Mouse (Mus musculus) right cerebral cortex, adult 2 months (tissue): ENCODE data around the gene Gm10961.

ENCODE experiments used
- DNase-seq, 2 experiments: peaks; one replicate each; pipeline ENCODE4 v3.0.0; 2021 to 2022; ENCODE audit warnings: low spot score in 2 of 2

Gene Gm10961

DNA sequence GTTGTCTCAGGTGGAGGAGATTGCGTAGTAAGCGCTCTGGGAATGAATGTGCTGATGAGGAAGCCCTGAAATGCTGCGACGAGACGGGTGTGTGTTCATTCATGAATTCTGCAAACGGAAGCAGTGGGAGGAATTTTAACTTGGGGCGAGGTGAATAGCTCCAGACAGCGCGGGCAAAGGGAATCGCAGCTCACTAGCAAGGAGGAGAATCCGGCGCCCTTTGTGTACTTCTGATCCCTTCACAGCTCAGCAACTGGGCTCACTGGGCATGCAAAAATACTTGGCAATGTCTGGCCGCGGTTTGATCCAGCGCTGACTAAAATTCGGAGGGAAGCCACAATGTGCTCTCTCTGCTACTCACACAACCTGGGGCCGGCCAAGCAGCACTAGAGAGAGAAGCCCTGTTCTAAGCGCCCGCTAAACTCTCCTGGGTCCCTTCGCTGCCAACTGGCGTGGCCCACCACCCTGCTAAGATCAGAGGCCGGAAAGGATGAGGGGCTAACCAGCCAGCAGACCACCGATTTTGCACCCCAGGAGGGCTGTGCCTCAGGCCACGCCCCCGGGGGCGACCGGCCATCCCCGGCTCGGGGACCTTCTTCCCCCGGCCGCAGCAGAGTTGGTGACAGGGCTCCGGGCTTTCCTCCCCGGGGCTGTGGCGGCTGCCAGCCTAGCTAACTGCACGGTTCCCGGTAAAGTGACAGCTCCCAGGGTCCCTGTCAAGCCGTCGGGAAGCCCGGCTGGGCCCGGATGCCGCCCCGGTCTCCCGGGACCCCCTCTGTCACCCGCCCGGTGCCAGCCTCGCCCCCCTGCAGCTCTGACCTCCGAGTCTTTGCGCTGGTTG lies at the start of gene Gm10961:
Gene Gm10961 (plus strand): TSS at position 641 of the 841 bp plus-strand sequence.
- peak; percentile 64 to 67 for DNase-seq

DNA sequence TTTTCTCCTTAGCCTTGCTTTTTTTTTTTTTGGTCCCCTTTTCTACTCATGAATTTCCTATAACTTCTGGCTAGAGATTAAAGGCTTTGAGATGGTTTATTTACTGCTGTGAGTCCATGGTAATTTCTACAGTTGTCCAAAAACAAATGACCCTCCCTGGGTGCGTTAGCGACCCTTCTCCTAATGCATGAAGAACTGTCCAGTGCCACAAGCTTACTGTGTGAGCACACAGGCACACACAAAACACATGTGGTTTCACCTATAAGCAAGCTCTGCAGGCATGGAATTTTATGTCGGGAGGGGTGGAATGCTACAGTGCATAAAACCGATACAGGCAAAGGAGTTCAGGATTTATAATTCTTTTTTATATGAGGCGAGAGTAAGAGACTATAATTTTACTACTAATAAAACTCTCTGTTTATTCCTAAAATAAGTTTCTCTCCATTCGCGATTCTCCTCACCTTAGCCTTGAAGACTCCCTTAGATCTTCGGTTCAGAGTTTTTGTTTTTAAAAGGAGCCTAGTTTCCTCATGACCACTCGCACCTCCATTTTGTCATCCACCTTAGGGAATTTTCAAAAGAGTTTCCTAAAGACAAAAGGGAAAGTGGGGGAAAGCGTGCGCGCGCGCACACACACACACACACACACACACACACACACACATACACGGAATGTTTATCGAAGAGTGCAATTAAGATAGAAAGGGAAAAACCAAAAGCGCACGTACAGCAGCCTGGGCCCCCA lies 48.8 kb upstream of the Gm10961 start:
- no peak for DNase-seq

DNA sequence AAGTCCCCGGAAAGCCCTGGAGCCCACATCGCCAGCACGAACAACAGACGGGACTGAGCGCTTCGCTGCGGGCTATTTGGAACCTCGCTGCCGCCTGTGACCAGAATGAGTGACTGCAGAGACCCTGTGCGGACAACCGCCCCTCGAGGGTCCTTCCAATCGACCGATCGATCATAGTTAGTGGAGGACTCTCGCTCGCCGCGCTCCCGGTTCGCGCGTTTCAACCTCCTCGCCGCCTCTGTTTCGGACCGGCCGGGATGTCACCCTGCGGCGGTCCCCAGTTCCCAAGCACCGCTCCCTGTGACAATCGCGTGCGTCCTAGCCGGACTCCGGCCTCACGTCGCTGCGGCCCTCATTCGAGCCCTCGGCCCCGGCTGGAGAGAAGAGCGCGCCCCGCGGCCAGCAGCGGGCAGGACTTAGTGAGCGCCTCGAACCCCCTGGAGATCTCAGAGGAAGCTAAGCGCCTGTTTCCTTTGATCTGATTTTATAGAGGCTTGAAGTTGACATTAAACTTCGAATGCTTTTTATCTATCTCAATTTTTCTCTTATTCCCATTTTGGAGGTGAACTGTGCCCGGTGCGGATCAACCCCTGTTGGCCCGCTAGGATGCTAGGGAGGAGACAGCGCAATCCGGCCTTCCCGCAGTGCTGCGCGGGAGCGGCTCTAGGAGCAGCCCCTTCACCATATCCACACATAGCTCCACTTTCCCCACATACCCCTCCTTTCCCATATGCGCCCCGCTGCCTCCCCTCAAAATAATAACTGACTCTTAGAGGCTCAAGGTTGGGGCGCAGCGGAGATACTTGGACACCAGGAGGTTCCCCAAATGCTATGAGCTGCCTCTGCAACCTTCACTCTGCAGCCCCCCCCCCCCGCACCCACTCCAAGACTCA lies 48.0 kb upstream of the Gm10961 start:
- no peak for DNase-seq

DNA sequence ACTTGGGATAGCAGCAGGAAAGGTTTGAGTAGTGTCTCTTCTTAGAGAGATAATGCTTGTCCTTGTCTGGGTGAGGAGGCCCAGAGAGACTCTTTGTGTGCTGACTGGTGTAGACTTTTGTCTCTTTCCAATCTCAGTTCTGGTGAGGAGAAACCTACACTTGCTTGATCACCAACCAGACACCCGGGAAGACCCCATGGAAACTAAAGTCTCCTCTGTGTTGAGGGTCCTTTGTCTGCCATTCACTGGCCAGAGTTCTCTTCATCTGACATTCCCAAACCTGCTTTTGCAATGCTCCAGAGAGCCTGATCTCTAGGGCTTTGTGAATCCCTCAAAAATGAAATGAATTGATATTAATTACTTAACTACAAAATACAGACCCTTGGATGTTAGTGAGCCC lies 47.2 kb upstream of the Gm10961 start:
- DNase-seq, result no peak

DNA sequence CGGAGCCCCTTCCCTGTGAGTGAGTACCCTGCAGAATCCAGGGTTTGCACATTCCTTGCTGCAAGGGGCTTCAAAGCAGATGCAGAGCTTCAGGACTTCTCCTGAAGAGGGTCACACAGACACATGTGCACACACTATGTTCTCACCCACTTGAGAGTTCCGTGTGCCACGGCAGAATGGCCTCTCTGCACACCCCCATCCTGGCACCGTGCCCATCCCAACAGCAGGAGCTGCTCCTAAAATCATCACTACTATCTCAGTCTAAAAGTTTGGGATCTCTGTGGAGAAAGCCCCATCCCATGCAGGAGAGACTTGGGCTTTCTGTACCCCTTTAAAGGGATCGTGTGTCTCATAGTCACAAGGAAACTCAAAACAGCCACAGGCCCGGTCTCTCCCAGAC lies 44.6 kb upstream of the Gm10961 start:
- DNase-seq, result no peak

DNA sequence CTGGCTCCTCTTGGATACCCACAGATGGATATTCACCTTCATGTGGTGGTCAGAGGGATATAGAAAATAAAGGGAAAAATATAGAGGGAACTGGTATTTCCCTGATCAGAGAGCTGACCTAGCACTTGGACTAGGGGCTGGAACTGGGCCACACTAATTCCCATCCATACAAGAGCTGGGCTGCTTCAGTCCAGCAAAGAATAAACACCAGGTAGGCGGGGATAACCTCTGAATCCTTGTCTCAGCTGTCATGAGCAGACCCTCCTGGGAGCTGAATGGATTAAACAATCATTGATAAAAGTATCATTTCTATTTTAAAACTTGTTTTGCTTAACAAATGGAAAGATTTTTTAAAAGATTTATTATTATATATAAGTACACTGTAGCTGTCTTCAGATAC lies 39.5 kb upstream of the Gm10961 start:
- no peak for DNase-seq

DNA sequence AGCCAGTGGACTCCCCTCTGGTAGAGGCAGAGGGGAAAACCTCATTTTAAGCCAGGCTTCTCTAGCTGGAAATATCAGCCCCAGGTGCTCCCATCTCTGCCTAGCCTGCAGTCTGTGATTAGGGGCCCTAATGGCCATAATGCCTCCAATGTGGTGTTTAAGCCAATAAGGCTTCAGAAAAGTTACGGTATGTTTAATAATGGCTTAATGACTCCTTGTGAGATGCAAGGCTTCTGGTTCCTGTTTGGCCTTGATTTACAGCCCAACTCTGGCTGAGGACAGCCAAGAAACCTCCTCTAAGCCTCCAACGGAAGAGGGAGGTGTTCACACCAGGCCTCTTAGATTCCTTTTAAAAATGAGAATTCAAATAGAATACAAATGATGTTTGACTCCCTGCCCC lies 37.5 kb upstream of the Gm10961 start:
- DNase-seq, result no peak

DNA sequence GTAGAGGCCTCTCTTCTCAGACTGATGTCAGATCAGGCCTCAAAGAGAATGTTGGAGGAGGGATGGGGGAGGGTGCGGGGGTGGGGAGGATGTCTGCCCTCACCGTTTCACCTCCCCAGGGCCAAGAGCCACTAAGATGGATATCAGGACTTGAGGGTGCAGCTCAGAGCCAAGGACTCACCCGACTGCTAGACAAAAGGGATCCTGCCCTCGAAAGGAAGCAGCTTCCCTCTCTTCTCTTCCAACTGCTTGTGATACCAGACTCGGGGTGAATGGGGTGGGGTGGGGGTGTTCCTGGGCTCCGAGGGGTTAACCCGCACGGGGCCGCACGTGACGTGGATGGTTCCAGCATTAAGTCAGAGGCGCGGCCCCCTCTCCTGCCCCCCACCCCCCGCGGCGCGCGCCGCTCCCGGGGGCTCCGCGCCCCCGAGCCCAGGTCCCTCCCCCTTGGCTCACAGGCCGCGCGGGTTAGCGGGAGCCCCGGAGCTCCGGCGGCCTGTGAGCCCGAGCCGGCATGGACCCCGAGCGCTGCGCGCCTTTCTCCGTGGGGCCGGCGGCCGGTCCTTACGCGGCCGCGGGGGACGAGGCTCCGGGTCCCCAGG lies 36.4 kb upstream of the Gm10961 start, which contains the start of gene Alx3:
Gene Alx3 (plus strand): TSS at position 370 of the 602 bp plus-strand sequence.
- DNase-seq, result no peak

DNA sequence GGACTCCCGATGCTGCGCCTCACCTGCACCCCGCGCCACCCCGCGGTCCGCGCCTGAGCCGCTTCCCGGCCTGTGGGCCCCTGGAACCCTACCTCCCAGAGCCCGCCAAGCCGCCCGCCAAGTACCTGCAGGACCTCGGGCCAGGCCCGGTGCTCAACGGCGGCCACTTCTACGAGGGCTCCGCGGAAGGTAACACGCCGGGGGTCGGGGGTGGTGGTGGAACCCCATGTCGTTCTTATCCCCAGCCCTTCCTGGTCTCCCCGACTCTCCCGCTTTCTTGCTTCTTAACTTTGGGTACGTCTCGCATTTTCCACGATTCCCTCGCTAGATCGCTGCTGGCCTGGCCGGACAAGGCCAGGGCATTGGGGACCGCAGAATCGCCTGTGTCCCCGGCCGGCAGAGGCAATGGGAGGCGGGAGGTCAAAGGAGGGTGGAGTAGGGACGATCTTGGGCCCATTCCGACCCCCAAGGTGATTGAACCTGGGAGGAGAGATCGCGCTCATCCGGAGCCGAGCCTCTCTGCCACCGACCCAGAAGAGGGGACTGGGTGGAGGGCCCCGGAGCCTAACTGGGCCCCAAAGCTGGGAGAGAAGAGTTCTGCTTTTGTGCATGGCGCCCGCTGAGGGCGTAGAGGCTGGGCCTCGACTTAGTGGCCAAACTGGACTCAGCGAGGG lies 35.7 kb upstream of the Gm10961 start:
- no peak for DNase-seq

DNA sequence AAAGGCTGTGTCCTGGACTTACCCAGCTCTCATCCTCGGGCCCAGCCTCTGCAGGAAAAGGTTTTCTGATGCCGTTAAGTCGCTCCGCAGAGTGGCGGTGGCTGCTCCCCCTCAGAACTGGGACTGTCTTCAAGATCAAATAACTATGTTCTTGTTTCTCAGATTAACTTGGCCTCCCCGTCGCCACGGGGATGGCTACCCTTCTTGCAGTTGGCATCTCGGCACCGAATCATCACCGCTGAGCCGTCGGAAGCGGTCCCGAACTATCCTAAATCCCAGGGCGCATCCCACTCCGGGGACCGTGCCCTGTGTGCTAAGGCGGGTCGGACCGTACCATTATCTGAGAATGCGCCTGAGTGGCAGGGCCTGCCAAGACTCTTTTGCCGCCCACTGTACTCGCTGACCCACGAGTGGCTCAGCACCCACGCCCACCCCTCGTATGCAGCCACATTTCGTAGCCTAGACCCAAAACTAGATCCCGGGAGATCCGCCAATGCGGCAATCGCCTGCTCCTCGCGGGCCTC lies 35.1 kb upstream of the Gm10961 start:
- DNase-seq, result no peak

DNA sequence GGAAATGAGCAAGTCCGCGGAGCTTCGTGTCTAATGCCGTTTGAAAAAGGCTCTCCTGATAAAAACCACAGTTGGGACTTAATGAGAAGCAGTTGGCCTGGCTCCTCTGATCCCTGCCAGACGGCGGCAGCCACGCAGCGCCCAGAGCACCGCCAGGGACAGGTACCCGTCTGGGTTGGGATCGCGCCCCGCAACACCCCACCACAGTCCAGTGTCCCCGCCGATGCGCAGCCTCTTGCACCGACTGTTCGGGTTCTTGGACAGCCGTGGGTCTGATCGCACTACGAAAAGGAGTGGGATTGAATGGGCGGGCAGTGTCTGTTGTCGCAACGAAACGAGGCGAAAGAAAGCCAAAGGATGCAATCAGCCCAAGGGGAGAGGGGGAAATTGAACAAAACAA lies 34.6 kb upstream of the Gm10961 start:
- DNase-seq, result peak in 1 of 2 experiments; percentile 10

DNA sequence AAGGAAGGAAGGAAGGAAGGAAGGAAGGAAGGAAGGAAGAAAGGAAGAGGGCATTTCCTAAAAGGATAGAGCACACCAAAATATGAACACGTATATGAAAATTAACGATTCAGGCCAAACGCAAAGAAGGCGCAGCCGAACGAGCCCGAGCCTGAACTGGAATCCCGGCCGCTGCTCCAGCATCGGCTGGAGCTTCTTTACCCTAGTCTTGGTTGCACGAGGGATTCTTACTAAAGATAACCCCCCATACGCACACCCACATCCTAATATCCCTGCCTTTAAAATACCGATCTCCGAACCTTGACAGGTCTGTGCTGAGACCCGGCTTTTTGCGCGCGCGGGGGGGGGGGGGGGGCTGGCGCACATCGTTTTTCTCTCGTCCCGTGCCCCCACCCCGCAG lies 34.0 kb upstream of the Gm10961 start:
- no peak for DNase-seq

DNA sequence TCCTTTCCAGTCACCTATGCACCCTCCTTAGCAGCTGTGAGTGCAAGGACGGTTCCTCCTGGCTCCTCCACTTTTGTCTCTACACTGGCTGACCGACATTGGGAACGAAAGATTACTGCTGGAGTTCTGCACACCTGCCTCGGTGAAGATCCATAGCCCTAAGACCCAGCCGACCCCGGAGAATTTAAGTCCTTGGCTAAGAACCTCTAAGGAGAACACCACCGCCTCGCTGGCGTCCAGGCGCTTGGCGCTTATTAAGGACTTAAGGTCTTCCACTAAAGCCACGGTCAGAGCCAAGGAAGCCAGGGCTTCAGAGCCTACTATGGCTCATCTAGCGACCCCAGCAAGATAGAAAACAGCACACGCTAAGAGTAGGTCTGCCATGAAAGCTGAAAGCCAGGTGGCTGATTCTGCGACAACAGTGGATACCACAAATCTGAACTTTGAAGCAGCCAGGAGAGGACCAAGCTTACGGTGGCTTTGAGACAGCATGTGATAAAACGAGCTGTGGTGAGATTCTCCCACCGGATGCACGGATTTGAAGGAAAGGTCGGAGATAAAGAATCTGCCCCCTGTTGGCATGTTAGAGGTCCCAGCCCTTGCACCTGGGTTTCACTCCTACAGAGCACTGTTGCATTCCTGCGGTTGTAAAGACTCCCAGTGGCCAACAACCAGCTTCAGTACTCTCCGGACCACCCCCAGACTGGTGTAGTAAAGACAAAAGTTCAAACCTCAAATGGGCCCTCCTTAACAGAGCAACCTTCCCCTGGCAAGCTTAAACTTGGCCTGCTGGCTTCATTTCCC lies 33.3 kb upstream of the Gm10961 start:
- no peak for DNase-seq

DNA sequence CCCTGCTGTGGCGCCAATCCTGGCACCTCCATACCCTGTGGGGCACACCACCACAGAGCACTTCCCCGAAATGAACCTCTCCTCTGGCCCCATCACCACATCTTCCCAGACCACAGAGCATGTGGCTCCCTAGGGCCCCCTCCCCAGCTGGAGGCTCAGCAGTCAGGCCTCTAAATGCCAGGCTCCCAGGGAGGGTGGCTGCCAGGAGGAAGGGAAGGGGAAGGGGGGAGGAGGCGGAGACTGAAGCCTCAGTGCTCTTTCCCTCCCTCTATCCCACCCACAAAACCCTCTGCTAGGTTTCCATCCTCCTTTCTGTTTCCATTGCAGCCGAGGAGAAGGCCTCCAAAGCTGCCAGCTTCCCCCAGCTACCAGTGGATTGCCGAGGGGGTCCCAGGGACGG lies 31.0 kb upstream of the Gm10961 start:
- DNase-seq, result no peak

DNA sequence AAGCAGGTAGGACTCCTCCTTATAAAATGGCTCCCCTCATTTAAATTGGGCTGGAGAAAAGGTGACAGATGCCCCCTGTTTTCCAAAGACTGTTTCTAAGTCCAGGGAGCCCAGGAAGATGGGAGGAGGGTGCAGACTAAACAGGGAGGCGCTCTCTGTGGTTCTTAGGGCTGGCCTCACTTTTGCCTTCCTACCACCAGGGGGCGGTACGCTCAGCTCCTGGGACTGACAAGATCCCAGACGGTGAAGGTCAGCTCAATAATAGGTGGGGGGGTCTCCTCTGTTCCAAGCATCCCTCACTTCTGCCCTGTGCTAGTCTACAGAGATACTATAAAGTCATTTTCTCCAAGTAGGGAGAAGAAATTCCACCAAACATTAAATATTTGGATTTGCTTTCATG lies 25.8 kb upstream of the Gm10961 start:
- peak in 1 of 2 experiments; percentile 43 for DNase-seq

DNA sequence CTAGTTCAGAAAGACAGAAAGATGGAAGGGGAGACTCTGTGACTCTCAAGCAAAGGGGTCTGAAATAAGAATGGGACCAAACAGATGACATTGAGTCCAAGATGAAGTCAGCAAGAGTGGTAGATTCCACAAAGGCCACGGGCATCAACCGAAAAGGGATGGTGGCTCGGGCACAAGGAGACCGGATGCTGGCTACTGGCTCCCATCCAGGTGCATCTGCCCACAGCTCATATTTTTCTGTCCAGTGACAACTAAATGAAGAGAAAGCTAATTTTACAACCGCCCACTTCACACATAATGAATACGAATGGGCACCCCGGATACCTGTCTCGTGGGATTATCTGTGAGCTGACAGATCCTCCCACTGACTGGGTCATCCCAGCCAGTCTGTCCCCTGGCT lies 23.9 kb upstream of the Gm10961 start:
- no peak for DNase-seq

DNA sequence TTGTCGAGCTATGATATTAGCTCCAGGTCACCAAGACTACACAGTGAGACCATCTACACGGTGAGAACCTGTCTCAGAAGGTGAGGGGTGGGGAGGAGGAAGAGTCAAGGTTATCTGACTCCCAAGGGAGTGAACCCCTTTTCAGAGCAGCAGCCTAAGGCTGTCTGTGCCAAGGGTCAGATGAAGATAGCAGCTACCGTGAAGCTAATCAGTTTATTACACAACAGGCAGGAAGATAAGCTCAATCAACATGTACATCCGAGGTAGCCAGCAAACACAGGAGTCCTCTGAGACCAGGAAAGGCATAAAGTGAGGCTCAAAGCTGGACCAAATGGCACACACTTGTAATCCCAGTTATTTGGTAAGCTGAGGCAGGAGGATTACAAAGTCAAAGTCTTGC lies 22.3 kb upstream of the Gm10961 start:
- DNase-seq, result no peak

DNA sequence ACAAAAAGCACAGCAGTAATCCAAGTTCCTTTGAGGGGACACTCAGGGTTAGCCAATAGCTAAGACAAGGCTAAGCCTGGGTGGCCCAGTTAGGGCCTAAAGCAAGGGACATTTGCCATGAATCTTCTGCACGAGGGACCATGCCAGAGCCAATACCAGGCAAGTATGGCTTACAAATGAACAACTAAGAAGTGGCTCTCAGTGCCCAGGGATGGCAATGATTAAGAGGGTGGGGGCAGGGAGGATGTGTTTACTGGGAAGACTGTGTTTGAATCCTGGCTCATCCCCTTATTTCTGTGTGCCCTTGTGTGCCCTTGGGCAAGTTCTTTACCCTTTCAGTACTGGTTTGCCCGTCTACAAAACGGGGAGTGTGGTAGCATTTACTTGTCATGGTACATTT lies 21.7 kb upstream of the Gm10961 start:
- DNase-seq, result no peak

DNA sequence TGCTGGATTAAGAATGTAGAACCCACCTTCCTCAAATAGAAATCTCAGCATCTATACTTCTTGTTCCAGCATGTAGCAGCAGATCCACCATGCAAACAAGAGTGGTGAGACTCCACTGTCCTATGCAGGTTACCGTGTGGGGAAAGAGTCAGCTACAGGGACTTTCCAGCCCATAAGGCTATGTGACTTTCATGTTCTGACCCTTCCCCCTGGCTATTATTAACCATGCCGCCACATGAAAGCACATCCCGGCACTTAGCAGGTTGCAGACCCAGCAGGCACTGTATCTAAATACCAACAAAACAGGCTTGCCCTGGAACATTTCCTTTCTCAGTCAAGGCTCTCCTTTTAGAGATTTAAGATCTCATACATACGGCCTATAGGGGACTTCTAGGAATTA lies 19.7 kb upstream of the Gm10961 start:
- no peak for DNase-seq
